Mouse (Mus musculus) T-cell, adult 2 months (primary cell): ENCODE measurements around the gene Nup153.
A peak's percentile ranks its signal among the peaks of the same experiment; 100 is the strongest.

Experiments
- DNase-seq: peaks from one replicate; pipeline ENCODE4 v3.0.0; 2022; ENCODE audit warnings: low spot score

The Nup153 gene

GRCm38 (mm10) chr13:46728411-46728810 is 671 bp upstream of the Nup153 start:
- no peak for DNase-seq

DNA sequence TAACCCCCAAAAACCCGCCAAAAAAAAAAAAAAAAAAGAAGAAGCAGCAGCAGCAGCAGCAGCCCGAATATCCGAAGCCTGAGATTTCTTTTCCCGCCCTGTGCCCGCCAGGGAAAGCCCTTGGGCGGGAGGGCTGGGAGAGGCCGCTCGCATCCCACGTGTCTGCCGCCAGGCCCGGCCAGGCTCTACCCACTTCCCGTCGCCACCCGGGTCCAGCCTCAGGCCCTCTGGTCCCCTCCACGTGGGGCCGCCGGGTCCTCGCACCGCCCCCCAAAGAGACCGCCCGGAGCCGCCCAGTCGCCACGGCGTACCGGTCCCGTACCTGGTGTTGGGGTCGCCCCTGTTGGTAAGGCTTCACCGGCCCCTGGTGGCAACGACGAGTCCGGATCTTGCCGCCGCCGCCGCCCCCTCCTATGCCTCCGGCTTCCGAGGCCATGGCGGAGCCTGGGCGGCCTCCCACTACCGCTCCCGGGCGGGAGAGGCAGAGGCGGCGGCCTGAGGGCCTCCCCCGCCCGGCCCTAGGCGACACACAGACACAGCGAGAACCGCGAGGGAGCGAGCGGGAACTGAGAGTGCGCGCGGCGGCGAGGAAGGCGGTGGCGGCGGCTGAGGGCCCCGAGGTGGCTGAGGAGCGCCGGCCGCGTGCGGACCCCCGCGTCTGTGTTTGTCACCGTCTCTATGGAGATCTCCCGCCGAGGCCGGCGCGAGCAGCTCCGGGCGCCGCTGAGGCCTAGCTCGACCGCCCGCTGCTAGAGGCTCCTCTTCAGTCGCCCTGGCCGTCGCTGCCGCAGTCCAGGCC is 503 bp downstream of the Nup153 start:
- peak; percentile 75 for DNase-seq

DNA sequence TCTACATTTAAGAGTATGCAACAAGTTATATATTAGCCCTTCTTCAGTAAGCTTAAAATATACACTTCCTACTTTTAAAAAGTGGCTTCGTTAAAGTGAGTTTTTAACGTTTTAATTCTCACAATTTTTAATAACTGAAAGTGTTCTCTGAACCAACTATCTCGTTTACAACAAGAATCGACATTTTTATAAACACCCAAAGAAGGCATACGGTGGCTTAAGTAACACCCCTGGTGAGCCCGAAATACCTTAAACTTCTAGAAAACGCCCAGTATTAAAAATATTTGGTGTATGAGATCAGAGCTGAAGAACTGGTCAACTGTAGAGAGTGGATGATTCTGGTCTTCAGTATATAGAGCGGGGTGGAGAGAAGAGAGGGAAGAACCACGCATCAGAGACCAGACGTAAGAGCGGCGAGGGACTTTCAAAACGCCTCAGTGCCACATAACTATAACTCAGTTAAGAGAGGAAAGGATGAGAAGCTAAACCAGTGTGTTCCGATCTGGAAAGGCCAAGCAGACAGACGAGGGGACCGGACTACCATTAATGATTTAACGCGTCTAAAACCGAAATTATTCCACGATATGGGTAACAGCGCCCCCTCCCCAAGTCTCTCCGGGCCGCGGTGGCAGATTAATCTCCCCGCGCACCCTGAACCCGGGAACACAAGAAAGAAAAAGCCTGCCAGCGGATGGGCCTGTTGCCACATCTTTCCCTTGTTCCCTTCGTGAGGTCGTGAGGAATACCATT is 1.3 kb downstream of the Nup153 start:
- DNase-seq: peak; percentile 23

GRCm38 (mm10) chr13:46725227-46725626 is 2.5 kb downstream of the Nup153 start:
- DNase-seq: no peak

- DNase-seq: peak; percentile 24
These were observed 3.4 kb downstream of the Nup153 start for GRCm38 (mm10) chr13:46724371-46724770.

- DNase-seq: no peak
These were observed 6.7 kb downstream of the Nup153 start for GRCm38 (mm10) chr13:46721009-46721408.

DNA sequence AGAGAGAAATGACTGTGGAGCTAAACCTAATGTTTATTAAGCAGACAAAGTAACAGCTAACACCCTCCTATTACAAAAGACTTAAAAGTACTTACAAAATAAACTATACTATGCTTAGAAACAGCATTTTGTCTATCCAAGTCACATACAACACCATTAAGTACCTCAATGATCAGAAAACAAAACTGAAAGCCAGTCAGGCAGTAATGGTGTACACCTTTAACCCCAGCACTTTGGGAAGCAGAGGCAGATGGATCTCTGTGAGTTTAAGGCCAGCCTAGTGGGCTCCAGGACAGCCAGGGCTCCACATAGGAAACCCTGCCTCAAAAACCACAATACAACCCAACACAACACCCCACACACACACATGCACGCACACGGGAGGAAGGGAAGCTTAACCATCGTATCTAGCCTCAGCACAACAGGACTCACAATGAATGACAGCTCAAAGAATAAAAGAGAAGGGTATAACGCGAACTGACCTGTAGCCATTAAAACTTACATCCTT is 8.8 kb downstream of the Nup153 start:
- DNase-seq: no peak

DNA sequence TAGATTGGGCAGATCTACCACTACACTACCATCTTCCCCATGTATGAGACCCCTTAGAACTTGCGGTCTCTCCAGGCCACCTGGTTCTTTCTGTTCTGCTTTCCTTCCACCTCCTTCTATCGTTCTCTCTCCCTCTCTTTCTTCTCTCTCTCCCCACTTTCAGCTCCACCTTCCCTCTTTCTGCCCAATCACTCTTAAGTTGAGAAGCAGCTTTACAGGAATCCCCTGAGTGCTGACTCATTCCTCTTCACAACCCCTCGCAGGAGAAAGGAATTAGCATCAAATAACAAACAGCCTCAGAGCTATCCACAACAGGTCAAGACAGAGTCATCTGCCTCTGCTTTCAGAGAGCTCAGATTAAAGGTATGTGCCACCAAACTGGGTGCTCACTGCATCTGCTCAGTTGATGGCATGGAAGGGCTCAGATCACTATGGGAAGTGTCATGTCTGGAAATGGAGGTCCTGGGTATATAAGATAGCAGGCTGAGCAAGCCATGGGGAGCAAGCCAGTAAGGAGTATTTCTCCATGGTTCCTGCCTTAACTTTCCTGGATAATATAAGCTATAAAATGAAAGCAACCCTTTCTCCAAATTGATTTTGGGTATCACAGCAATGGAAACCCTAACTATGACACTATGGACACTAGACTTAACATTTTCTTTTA is 11.6 kb downstream of the Nup153 start:
- no peak for DNase-seq

- no peak for DNase-seq
These were observed 14.3 kb downstream of the Nup153 start for GRCm38 (mm10) chr13:46713486-46713885.

- peak; percentile 48 for DNase-seq
These were observed 24.6 kb downstream of the Nup153 start for GRCm38 (mm10) chr13:46703138-46703537.

DNA sequence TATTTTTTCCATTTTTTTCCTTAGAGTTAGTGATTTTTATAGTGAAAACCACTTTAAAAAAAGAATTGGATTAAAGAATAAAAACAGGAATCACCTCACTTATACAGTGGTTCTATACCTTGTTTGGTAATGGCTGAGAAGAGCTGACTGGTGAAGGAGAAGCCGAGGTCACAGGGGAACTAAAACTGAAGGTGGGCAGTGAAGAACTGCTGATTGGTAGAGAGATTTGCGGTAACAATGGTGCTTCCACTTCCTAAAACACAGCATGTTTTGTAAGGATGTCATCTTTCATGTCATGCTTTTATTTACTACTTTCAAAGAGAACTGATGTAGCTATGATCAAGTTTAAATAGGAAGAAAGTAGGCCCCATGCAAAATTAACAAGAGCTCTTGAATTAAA is 26.3 kb downstream of the Nup153 start:
- no peak for DNase-seq

- DNase-seq: no peak
These were observed 28.4 kb downstream of the Nup153 start for GRCm38 (mm10) chr13:46699372-46699771.

GRCm38 (mm10) chr13:46696788-46697187 is 31.0 kb downstream of the Nup153 start:
- DNase-seq: no peak

- DNase-seq: no peak
These were observed 31.8 kb downstream of the Nup153 start for GRCm38 (mm10) chr13:46695932-46696331.

DNA sequence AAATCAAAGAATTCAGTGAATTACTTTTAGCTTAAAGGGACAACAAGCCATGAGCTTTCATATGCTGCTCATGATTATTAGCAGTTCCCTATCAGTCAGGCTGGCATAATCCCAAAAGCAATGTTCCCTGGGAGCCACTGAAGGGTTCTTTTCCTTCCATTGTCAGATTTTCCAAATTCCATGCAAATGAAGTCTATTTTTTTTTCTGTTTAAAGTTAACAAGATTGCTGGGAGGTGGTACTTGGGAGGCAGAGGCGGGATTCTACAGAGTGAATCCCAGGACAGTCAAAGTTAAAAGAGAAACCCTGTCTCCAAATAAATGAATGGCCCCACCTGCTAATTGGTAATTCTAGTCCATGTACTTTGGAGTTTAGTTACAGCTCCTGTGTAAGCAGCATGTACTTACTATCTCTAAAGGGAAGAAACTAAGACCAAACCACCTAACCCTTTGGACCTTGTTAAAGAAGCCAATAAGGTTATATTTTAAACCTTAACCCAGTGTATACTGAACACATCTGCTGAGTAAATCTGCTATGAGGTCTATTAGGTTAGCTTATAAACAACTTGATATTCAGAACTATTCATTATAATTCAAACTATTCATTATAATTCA is 32.3 kb downstream of the Nup153 start:
- no peak for DNase-seq

GRCm38 (mm10) chr13:46690559-46691241 is 37.0 kb downstream of the Nup153 start:
- DNase-seq: peak; percentile 75

DNA sequence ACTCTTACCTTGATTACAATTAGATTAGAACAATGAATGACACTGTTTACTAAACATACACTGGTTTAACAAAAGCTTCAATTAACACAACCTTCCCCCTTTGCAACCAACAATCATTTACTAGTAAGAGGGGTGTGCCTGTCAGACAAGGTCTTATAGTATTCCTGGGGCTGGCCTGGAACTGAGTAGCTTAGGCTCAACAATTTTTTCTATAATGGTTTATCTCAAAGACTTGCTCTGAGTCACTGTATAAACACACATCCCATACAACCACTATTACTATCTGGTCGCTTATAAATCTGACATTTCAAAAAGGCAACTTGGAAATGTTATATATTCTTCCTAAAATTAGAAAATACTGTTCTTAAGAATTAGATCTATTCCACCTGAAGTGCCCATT is 44.4 kb downstream of the Nup153 start:
- no peak for DNase-seq

DNA sequence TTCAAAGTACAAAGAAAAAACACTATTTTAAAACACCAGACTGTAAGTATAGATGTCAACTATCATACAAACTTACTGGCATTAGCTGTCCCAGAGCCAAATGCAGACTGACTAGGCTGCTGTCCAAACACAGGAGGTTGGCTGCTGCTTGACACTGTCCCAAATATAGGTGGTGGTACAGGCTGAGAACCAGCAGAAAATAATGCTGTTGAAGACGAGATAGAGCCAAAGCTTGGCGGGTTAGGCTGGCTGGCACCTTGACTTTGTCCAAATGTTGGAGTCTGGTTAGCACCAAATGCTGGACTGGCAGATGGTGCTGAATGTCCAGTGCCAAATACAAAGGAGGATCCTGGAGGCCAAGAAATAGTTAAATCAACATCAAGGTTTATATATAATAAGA is 44.8 kb downstream of the Nup153 start:
- no peak for DNase-seq

DNA sequence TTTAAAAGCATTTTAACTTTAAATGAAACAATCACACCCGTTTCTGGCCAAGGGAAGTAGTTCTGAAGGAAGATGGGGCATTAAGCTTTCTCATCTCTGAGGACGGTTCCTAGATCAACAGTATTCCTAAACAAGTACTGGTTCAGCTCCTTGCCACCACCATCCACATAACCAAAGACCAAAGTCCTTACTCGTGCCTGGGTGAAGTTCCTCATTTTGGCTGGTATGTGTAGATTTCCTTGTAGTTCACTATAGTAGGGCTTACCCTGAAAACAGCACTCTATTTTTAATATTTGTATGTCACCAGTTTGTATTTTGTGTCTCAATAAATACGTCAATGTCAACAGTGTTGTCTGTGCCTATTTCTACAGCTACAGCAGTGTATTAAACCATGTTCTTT is 50.0 kb downstream of the Nup153 start:
- no peak for DNase-seq

GRCm38 (mm10) chr13:46674601-46675000 is 53.1 kb downstream of the Nup153 start:
- no peak for DNase-seq

DNA sequence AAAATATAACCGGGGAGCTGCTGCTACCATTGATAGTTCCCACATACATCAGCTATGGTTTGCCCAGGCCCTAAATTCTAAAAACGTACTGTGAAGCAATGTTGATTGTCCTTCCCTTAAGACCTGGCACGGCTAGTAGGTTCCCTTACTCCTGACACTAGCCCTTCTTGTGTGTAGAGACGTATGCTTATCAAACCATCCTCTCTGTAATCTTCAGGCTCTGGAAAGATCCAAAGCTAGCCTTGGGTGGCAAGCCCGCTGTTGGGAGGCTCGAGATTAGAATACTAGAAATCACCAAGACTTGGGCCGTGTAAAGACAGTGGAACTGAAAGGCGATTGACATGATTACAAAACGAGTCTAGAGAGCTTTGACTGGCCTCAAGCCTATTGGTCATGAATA is 57.2 kb downstream of the Nup153 start:
- DNase-seq: no peak
